Mouse (Mus musculus): ENCODE measurements around the gene Kdm6b.

Gene Kdm6b

GRCm38 (mm10) chr11:69413221-69414181 is at the start of gene Kdm6b:
Gene Kdm6b, minus strand, starts transcription at chr11:69413675.
- DNase-seq (ENCODE audit: low spot score in 2 of 2) = no peak

- no peak for DNase-seq (ENCODE audit: low spot score in 2 of 2)
Measured at GRCm38 (mm10) chr11:69461568-69461967, 48.1 kb upstream of the Kdm6b start.

- DNase-seq (ENCODE audit: low spot score in 2 of 2) = no peak
Measured at GRCm38 (mm10) chr11:69459883-69460282, 46.4 kb upstream of the Kdm6b start.

- peak in 1 of 2 experiments; percentile 34 for DNase-seq (ENCODE audit: low spot score in 2 of 2)
Measured at GRCm38 (mm10) chr11:69457006-69457579, 43.6 kb upstream of the Kdm6b start.

GRCm38 (mm10) chr11:69452114-69452867 is 38.8 kb upstream of the Kdm6b start:
- no peak for DNase-seq (ENCODE audit: low spot score in 2 of 2)

- no peak for DNase-seq (ENCODE audit: low spot score in 2 of 2)
Measured at GRCm38 (mm10) chr11:69447299-69447698, 33.8 kb upstream of the Kdm6b start.

GRCm38 (mm10) chr11:69443328-69443727 is 29.9 kb upstream of the Kdm6b start:
- DNase-seq (ENCODE audit: low spot score in 2 of 2) = no peak

- no peak for DNase-seq (ENCODE audit: low spot score in 2 of 2)
Measured at GRCm38 (mm10) chr11:69437291-69437690, 23.8 kb upstream of the Kdm6b start.

- no peak for DNase-seq (ENCODE audit: low spot score in 2 of 2)
Measured at GRCm38 (mm10) chr11:69433189-69433588, 19.7 kb upstream of the Kdm6b start.

- DNase-seq (ENCODE audit: low spot score in 2 of 2) = no peak
Measured at GRCm38 (mm10) chr11:69432640-69432982, 19.1 kb upstream of the Kdm6b start.

GRCm38 (mm10) chr11:69431829-69432639 is 18.6 kb upstream of the Kdm6b start:
- peak in 1 of 2 experiments; percentile 73 for DNase-seq (ENCODE audit: low spot score in 2 of 2)

GRCm38 (mm10) chr11:69430631-69431030 is 17.2 kb upstream of the Kdm6b start:
- DNase-seq (ENCODE audit: low spot score in 2 of 2) = no peak

- DNase-seq (ENCODE audit: low spot score in 2 of 2) = no peak
Measured at GRCm38 (mm10) chr11:69429313-69429712, 15.8 kb upstream of the Kdm6b start.

- DNase-seq (ENCODE audit: low spot score in 2 of 2) = no peak
Measured at GRCm38 (mm10) chr11:69428751-69429150, 15.3 kb upstream of the Kdm6b start.

GRCm38 (mm10) chr11:69426246-69426645 is 12.8 kb upstream of the Kdm6b start:
- no peak for DNase-seq (ENCODE audit: low spot score in 2 of 2)

- no peak for DNase-seq (ENCODE audit: low spot score in 2 of 2)
Measured at GRCm38 (mm10) chr11:69423885-69424284, 10.4 kb upstream of the Kdm6b start.

- no peak for DNase-seq (ENCODE audit: low spot score in 2 of 2)
Measured at GRCm38 (mm10) chr11:69422842-69423241, 9.4 kb upstream of the Kdm6b start.

GRCm38 (mm10) chr11:69421131-69421977 is 7.9 kb upstream of the Kdm6b start:
- DNase-seq (ENCODE audit: low spot score in 2 of 2) = no peak

GRCm38 (mm10) chr11:69420554-69421000 is 7.1 kb upstream of the Kdm6b start:
- DNase-seq (ENCODE audit: low spot score in 2 of 2) = no peak

- DNase-seq (ENCODE audit: low spot score in 2 of 2) = no peak
Measured at GRCm38 (mm10) chr11:69419813-69420553, 6.5 kb upstream of the Kdm6b start.
